Mouse (Mus musculus): Measurements from ENCODE around the gene Kcna5.

The Kcna5 gene

DNA sequence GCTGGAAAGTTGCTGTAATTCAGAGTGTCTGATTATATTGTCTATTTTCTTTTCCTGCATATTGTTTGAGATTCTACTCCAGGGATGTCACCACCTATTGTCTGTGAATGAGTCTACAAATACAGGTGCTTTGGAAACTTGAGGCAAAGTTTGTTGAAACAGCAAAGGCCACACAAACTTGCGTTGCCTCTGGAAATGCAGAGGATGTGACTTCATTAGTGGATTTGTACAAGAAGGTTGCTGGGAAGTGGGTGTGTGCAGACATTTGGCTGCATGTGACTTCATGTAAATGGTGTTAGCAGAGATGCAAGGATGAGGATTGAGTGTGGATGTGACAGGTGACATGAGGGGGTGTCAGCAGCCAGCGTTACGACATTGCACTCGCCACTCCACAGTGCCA lies 1.7 kb upstream of the Kcna5 start:
- DNase-seq (ENCODE audit: inconsistent ontology term) = no peak

GRCm38 (mm10) chr6:126535911-126536270 lies 679 bp upstream of the Kcna5 start:
- no peak for DNase-seq (ENCODE audit: inconsistent ontology term)

- DNase-seq (ENCODE audit: inconsistent ontology term) = no peak
These were observed 543 bp downstream of the Kcna5 start for GRCm38 (mm10) chr6:126534531-126535207.

- DNase-seq (ENCODE audit: inconsistent ontology term) = peak; percentile 76
These were observed 3.9 kb downstream of the Kcna5 start for GRCm38 (mm10) chr6:126531306-126531705.

GRCm38 (mm10) chr6:126530019-126530418 lies 5.2 kb downstream of the Kcna5 start:
- no peak for DNase-seq (ENCODE audit: inconsistent ontology term)

DNA sequence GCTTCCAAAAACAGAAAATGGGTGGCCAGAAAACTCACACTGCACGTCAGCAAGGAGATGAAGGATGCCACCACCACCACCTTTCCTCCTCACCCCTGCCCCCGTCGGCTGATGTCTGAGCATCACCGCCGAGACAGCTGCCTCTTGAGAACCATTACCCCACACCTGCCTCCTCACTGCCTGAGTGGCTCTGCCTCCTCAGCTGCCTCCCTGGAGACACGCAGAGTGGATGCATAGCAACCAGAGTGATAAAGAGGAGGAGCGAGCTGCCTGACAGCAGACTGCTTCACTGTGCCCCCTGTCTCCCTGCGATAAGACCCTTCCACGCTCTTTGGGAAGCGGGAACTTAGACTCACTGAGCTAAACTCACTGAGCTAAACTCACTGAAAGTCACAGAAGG lies 20.5 kb downstream of the Kcna5 start:
- DNase-seq (ENCODE audit: inconsistent ontology term) = no peak

DNA sequence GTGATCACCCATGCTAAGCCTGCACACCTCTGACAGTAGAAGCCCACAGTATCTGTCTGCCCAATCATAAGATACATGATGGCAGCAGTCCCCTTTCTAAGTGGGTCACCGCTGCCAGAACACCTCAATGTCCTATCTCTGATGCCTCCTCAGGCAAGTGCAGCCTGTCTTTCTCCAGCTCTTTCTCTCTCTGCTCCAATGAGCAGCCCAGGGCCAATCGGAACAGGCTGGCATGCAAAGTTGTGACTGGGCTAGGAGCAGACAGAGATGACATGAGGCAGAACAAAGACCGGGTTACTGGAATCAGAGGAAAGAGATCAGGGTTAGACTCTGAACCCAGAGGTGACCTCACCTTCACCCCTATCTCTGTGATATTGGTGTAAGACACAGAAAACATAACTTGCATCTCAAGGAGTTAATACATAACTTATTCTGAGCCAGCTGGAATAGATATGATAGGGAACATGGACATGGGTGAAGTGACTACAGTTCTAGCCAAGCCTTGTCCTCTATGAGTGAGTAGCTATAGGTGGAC lies 21.4 kb downstream of the Kcna5 start:
- DNase-seq (ENCODE audit: inconsistent ontology term) = no peak

DNA sequence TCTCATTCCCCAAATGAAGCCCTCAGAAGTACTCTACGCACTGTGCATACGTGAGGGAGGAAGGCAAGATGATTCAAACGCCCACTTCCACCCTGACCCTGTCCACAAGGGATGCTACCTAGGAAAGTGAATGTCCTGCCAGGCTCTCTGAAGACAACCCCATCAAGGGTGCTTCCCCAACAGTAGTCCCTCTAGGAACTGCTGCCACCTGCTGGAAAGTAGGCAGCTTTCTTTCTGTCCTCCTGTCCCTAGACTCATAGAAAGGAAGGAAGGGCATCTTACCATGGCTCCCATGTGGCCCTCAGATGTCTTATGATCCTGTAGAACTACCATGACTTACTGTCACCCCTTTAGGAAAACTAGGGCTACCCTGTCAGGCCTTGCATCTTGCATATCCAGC lies 22.1 kb downstream of the Kcna5 start:
- peak; percentile 17 for DNase-seq (ENCODE audit: inconsistent ontology term)

DNA sequence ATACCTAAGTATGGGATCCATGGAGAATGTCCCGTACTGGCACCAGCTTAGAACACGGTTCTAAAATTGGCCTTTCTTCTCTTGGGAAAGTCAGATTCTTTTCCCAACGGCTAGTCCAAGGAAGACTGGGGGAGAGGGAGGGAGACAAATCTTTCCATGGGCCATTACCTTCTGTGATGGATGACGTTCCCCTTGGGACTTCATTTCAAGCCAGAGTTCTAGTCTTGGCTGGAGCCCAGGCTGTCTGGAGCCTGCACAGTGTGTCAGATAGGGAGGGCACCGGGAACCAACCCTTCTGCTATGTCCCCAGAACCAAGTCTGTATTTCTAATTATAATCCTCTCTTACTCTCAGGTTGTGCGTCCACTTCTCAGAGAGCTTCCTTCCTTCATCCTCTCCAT lies 26.5 kb downstream of the Kcna5 start:
- DNase-seq (ENCODE audit: inconsistent ontology term) = no peak

DNA sequence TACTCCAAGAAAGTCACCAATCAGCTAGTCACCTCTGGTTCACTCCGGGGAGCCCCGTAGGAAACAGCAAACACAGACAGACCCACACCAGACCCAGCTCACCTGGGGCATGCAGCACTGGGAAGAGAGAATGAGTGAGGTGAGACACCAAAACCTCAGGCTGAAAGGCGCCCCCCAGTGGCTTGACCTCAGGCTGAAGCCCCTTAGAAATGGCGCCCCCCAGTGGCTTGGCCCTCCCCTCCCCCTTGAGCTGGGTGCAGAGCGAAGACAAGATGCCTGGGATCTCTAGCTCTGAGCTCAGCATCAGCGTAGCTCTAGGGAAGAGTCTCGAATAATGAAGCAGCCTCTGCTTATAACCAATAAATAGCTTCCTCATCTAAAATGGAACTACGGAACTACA lies 31.3 kb downstream of the Kcna5 start:
- DNase-seq (ENCODE audit: inconsistent ontology term) = no peak

GRCm38 (mm10) chr6:126502691-126503301 lies 32.4 kb downstream of the Kcna5 start:
- DNase-seq (ENCODE audit: inconsistent ontology term) = peak; percentile 55

- no peak for DNase-seq (ENCODE audit: inconsistent ontology term)
These were observed 34.2 kb downstream of the Kcna5 start for GRCm38 (mm10) chr6:126500985-126501384.

DNA sequence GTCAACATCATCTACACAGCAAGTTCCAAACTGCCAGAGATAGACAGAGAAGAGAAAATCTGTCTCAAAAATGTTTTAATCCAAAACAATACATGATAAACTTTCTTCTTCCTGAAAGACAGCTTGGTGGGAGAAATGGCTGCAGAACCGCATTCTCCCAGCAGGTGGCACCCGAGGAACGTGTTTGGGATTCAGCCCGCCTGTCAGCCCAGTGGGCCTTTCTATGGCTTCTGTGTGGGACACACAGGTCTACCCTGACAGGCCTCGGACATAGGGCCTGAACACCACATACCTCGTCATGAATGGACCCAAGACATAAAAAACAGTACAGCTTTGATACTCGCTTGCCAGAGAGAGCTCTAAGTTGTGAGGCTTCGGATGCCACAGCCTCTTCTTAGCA lies 35.1 kb downstream of the Kcna5 start:
- DNase-seq (ENCODE audit: inconsistent ontology term) = peak; percentile 59

DNA sequence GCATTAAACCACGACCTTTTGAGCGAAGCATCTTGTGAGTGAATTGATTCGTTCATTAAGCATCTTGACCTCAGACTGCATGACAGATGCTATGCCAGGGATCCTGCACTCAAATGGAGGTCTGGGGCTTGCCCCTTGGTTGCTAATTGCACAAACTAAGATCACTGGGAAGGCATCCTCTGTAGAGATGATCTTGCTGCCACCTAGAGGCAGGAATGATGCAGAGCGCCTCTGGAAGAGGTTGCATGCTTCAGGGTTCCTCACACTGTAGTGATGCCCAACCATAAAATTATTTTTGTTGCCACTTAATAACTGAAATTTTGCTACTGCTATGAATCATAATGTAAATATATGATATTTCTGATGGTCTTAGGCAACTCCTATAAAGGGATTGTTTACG lies 37.3 kb downstream of the Kcna5 start:
- peak; percentile 46 for DNase-seq (ENCODE audit: inconsistent ontology term)

DNA sequence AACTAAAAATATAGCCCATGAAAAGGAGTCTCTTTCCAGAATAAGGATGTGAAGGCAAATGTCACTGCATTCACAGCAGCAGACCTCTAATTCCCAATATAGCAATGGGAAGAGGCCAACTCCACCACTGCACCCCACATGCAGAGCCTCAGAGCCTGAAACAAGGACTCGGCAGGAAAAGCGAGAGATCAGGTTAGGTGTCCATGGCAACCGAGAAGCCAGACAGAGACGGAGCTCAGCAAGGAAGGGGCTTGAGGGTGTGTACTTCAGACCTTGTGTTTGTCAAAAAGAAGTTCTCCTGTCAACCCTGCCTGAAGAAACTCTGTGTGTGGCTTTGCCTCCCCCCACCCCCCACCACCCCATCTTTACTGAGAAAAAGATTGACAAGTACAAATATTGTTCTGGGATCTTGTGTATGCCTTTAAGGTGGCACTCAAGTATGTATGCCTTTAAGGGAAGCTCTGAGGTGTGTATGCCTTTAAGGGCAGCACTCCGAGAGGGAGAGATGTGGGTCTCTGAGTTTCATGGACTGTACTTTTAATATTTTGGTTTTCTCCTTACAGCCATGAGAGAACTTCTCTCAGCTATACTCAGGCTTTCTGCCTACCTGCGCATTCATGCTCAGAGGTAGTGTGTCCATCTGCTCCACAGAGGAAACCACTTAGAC lies 37.9 kb downstream of the Kcna5 start:
- DNase-seq (ENCODE audit: inconsistent ontology term) = no peak

- peak; percentile 90 for DNase-seq (ENCODE audit: inconsistent ontology term)
These were observed 48.1 kb downstream of the Kcna5 start for GRCm38 (mm10) chr6:126487136-126487535.

GRCm38 (mm10) chr6:126484887-126485286 lies 50.3 kb downstream of the Kcna5 start:
- peak; percentile 83 for DNase-seq (ENCODE audit: inconsistent ontology term)

DNA sequence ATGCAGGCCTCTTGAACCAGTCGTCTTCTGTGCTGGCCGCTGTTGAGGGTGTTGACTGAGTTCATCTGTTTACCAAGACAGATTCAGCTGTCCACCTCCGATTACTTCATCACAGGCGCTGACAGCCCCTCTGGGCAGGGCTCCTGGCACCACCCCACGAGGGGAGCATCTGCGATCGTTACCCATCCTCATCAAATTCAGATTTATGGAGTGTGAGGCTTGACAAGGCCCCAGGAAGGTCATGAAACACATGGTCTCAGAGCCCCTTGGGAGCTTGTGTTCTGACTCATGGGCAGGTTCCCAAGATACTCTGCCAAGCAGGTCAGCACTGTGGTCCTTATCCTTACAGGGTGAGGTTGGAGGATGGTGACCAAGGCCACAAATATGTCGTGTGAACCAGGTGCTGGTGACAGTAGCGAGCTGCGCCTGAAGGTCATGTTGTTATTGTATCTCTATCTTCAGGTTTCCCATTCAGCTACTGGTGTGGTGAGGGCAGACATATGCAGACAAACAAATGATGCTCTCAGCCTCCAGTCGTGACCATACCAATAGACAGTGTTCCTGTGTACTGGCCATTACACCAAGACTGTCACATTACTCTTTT lies 51.8 kb downstream of the Kcna5 start:
- DNase-seq (ENCODE audit: inconsistent ontology term) = peak; percentile 42

All from Muller cell, postnatal 12 days (primary cell).